Mouse (Mus musculus) kidney, embryonic 15.5 days (tissue): Measurements from ENCODE around the gene Ubfd1. TPM values are rescaled to one million over a fixed set of nuclear protein-coding genes. Genes with fewer than 3 reads are reported as not detected.
A peak's percentile ranks its signal among the peaks of the same experiment; 100 is the strongest.

Source experiments
- ATAC-seq: fragments of 200-750 bp; cut with Nextera tagmentation; replicated peaks from 2 replicates; pipeline ENCODE4 v1.8.0; 2017; ENCODE audit warnings: moderate TSS enrichment; ENCODE audit not compliant: low FRiP score
- H3K27ac ChIP-seq: fragments of 300-500 bp; sonication (generic); 2 replicates; pipeline ENCODE4 v1.5.1; 2015; ENCODE audit warnings: mild to moderate bottlenecking, inconsistent platforms
- H3K27me3 ChIP-seq: fragments of 300-500 bp; sonication (generic); 2 replicates; pipeline ENCODE4 v1.6.1; 2015; ENCODE audit warnings: inconsistent platforms
- H3K36me3 ChIP-seq: fragments of 300-500 bp; sonication (generic); 2 replicates; pipeline ENCODE4 v1.6.1; 2015; ENCODE audit warnings: inconsistent platforms
- H3K4me1 ChIP-seq: fragments of 300-500 bp; sonication (generic); 2 replicates; pipeline ENCODE4 v1.6.1; 2015; ENCODE audit warnings: inconsistent platforms
- H3K4me2 ChIP-seq: fragments of 300-500 bp; sonication (generic); 2 replicates; pipeline ENCODE4 v1.6.1; 2015; ENCODE audit warnings: moderate library complexity, mild to moderate bottlenecking, inconsistent platforms
- H3K4me3 ChIP-seq: fragments of 300-500 bp; sonication (generic); replicated peaks from 2 replicates; pipeline ENCODE4 v1.5.1; 2015; ENCODE audit warnings: mild to moderate bottlenecking, inconsistent platforms
- H3K9ac ChIP-seq: fragments of 300-500 bp; sonication (generic); 2 replicates; pipeline ENCODE4 v1.6.1; 2015; ENCODE audit warnings: mild to moderate bottlenecking, inconsistent platforms
- H3K9me3 ChIP-seq: fragments of 300-500 bp; sonication (generic); replicated peaks from 2 replicates; pipeline ENCODE4 v1.6.1; 2016; ENCODE audit warnings: inconsistent platforms
- WGBS: fragments of 180-500 bp; shearing (Covaris S2); methylation state at CpG from one replicate; pipeline ENCODE4 v1.1.7; 2015; ENCODE audit warnings: mixed read lengths; 5-methylcytosine and 5-hydroxymethylcytosine counted together
- polyA plus RNA-seq: library from polyadenylated mRNA; unstranded; fragments of >200 nt; fragmentation: Nextera tagmentation; extraction: Ambion mirVana; gene quantifications from 2 replicates; pipeline ENCODE4 v1.2.1, GENCODE M21; 2015

Gene Ubfd1
- polyA plus RNA-seq, 1 experiment from 2014 or later = 65.3 TPM

DNA sequence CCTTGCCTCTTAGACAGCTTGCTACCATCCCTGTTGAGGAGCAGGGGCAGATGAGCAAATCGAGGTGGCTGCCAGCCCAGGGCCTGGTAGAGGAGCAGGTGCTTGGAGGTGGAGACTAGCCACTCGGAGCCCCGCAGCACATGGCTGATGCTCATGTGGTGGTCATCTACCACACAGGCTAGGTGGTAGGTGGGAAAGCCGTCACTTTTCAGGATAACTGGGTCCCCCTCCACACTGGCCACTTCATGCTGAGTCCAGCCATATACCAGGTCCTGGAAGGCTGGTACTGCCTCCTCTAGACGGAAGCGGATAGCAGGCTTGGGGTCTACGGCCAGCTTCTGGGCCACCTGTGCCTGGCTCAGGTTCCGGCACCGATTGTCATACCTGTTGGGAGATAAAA, 18.8 kb upstream of the Ubfd1 start:
- no peak for ATAC-seq
- Histone ChIP-seq H3K27me3 (no peaks in the 10 kb centered on the region), H3K27ac (no peak overlapping the region), H3K4me3 (no peak overlapping the region), H3K36me3 (peaks cover 64% of the 10 kb centered on the region), H3K9ac (no peak overlapping the region), H3K4me2 (no peak overlapping the region), H3K9me3 (no peaks in the 10 kb centered on the region), H3K4me1 (no peaks in the 10 kb centered on the region)
- 96% methylated on average over 9 of the region's 9 CpGs for WGBS

DNA sequence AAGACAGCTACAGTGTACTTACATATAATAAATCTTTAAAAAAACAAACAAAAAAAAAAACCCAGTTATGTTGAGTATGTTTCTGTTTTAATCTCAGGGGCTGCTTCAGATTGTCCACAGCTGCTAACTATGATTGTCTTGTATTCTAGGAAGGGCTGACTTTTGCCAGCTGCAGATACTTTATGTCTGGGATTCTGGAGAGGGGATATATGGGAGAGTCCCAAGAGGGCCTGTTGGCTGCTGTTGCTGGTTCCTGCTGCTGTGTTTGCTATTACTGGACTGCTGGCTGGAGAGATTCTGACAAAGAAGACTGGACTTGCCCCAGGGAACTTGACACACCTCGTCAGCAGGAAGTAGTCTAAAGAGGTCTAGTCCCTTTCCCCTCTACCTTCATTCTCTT, 16.1 kb upstream of the Ubfd1 start:
- 0 out of 2 replicates have a peak, but pooled peaks have one; percentile 6 for ATAC-seq
- Histone ChIP-seq H3K4me2 (no peak overlapping the region), H3K9ac (no peak overlapping the region), H3K4me1 (no peaks in the 10 kb centered on the region), H3K9me3 (no peaks in the 10 kb centered on the region), H3K4me3 (no peak overlapping the region), H3K27me3 (no peaks in the 10 kb centered on the region), H3K27ac (0 out of 2 replicates have a peak overlapping the region, but pooled peaks have one; percentile 18), H3K36me3 (peaks cover 78% of the 10 kb centered on the region)
- 71% methylated on average over 1 of the region's 1 CpGs for WGBS

DNA sequence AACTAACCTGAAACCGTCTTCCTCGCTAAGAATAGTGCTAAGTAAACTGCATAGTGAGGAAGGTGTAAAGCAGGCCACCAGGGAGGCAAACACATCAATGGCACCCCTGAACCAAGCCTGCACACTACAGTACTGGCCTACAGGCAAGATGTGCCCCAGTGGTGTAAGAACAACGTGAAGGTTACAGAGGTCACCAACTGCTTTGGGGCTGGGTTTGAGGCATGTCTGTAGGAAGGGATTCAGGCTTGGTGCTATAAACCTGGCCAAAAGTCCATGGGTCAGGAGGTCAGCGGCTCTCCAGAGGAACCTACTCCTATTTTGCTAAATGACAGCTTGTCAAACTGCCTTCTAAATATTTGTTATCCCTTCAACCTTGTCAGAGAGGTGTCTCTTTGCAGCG, 10.3 kb upstream of the Ubfd1 start:
- Histone ChIP-seq H3K27me3 (no peaks in the 10 kb centered on the region), H3K36me3 (peaks cover 72% of the 10 kb centered on the region), H3K4me2 (no peak overlapping the region), H3K4me1 (no peaks in the 10 kb centered on the region), H3K9me3 (no peaks in the 10 kb centered on the region), H3K27ac (no peak overlapping the region), H3K9ac (no peak overlapping the region), H3K4me3 (no peak overlapping the region)
- 74% methylated on average over 5 of the region's 5 CpGs for WGBS
- no peak for ATAC-seq

DNA sequence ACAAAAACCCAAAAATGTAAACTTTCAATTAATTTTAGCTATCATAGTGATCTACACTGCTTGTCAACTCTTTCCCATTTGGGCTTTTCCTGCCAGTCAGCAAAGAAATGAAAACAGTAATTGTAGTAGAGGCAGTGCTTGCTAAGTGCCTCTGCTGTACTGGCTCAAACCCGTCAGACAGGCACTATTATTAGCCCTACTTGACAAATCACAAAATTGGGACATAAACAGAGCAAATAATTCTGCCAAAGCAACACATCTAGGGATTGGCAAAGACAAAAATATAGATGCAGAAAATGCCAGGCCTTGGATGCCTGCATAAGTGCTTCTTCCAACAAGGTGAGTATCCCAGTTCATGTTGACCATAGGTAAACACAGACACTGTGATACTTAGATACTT, 1.3 kb upstream of the Ubfd1 start:
- Histone ChIP-seq H3K4me3 (peak overlapping the region; percentile 74), H3K9ac (no peak overlapping the region), H3K9me3 (no peaks in the 10 kb centered on the region), H3K27ac (0 out of 2 replicates have a peak overlapping the region, but pooled peaks have one; percentile 98), H3K4me1 (peaks cover 33% of the 10 kb centered on the region), H3K27me3 (no peaks in the 10 kb centered on the region), H3K36me3 (peaks cover 38% of the 10 kb centered on the region), H3K4me2 (peak overlapping the region; percentile 70)
- 67% methylated on average over 1 of the region's 1 CpGs for WGBS
- no peak for ATAC-seq

DNA sequence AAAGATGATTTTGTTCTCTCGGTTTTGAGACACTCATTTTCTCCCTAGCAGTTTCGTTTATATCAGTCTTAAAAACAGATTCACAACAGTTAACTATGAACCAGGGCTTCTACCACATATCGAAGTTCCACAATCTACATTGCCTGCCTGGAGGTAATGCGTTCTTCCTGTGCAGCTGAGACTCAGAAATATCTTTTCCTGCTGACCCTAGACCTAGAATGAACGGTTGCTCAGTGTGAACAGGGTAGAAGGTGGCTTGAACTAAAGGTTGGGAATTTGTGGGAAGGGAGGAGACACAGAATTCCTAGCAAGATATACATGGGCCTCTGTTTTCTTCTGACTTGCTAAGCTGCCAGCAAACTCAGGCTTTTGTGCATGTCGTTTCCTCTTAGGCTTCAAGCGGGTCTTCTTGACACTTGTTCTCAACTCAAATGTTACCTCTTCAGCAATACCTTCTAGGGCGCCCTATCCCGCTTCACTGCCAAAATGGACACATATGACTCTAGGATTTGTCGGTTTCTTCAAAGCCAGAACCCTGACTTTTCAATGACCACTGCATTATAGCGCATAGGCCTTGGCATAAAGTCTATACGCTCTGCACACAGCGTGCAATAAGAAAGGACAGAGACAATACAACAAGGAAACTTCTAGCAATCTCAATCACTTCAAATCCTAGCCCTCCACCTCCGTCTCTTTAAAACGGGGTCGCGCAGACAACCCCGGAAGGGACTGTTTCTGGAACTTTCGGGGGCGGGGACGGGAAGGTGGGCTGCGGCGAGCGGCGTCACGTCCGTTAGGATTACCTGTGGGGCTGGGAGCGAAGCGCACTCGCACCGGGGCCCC, 652 bp upstream of the Ubfd1 start:
- WGBS = 16% methylated on average over 31 of the region's 31 CpGs
- H3K9me3 ChIP-seq = no peaks in the 10 kb centered on the region
- no peaks in the 10 kb centered on the region for H3K27me3 ChIP-seq
- ATAC-seq = no peak; the same call in 1 of the 2 replicates
- H3K9ac ChIP-seq = peak overlapping the region; percentile 92
- H3K36me3 ChIP-seq = peaks cover 43% of the 10 kb centered on the region
- H3K27ac ChIP-seq = peak overlapping the region; percentile 98
- H3K4me1 ChIP-seq = peaks cover 33% of the 10 kb centered on the region
- peak overlapping the region; percentile 74 for H3K4me3 ChIP-seq
- H3K4me2 ChIP-seq = peak overlapping the region; percentile 70

DNA sequence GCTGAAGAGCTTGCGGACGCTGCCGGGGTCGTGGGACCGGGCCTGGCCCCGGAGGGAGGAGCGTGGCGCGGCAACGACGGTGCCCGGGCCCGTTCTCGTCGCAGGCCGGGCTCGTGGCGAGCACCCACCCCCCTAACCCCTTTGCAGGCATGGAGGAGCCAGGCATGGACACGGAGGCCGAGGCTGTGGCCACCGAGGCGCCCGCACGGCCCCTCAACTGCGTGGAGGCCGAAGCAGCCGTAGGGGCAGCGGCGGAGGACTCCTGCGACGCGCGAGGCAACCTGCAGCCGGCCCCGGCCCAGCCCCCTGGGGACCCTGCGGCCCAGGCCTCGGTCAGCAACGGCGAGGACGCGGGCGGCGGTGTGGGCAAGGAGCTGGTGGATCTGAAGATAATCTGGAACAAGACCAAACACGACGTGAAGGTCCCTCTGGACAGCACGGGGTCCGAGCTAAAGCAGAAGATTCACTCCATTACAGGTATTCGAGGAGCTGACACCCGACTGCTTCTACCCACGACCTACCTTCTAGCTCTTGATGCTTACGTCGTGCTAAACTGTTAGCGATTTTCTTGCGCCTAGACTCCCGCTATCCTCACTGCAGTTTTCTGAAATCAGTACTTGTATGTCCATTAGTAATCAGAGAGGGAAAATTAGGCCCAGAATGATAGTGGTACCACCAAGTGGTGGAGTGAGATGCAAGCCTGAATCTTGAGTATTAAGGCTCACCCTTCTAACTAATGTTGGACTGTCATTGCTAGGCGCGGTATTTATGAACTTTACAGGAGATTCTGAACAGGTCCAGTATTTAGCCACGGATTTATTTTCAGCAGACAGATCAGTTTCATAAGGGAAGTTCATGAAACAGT, 774 bp downstream of the Ubfd1 start:
- Histone ChIP-seq H3K9ac (peak overlapping the region; percentile 92), H3K4me3 (peak overlapping the region; percentile 74), H3K27me3 (no peaks in the 10 kb centered on the region), H3K36me3 (peaks cover 43% of the 10 kb centered on the region), H3K27ac (peak overlapping the region; percentile 98), H3K4me2 (peak overlapping the region; percentile 70), H3K9me3 (no peaks in the 10 kb centered on the region), H3K4me1 (peaks cover 33% of the 10 kb centered on the region)
- WGBS = under 1% methylated on average over 58 of the region's 58 CpGs
- peak; percentile 13 for ATAC-seq

DNA sequence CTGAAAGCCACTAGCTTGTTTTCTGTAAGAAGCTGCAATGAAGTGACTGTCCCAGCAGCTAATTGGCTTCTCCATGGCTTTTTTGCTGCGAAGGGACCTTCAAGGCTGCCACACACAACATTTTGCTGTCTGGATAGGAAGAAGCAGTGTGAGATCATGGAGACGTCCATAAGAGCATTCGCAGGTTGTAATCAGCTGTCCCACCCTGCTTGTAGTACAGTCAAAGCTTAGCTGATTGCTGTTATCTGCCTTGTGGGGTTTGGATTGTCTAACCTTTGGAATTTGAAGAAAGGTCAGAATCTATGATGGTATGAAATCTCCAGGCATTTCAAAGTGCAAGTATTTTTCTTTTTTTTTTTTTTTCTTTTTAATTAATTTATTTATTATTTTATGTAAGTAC, 7.4 kb downstream of the Ubfd1 start:
- Histone ChIP-seq H3K4me1 (peaks cover 8% of the 10 kb centered on the region), H3K27ac (no peak overlapping the region), H3K9me3 (no peaks in the 10 kb centered on the region), H3K36me3 (peaks cover 98% of the 10 kb centered on the region), H3K4me2 (no peak overlapping the region), H3K27me3 (no peaks in the 10 kb centered on the region), H3K4me3 (no peak overlapping the region), H3K9ac (no peak overlapping the region)
- no peak for ATAC-seq
- 90% methylated on average over 3 of the region's 3 CpGs for WGBS

DNA sequence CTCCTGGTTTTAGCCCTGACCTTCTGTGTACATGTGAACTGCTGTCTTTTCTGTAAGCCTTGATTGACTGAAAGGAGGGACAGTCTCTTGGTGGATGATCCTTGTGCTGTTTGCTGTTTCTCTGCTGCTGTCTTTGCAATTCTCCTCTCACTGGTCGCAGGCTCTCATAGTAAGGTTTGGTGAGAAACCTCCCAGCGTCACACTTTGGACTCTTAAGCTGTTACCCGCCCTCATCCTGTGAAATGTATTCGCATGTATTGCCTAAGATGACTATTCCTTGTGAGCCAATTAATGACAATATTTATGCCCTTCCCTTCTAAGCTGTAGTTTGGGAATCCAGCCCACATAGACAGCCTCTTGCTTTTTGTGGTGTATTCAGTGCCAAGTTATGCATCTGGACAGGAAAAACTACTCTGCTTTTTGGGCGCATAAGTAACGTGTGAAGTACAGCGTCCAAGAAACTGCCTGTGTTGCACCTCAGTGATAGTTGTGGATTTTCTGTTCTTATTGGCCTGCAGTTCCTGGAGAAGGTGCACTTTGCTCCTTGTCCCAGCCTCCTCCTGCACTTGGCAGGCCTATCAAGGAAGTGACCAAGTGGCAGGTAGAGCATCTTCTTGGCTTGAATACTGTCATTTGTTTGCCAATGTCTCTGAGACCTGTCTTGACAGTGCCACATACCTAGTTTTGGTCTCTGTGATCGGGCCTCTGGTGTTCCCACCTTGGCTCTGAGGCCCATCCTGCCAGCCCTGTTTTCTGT, 13.0 kb downstream of the Ubfd1 start:
- Histone ChIP-seq H3K4me2 (no peak overlapping the region), H3K4me3 (no peak overlapping the region), H3K36me3 (peaks cover 96% of the 10 kb centered on the region), H3K27me3 (no peaks in the 10 kb centered on the region), H3K9ac (no peak overlapping the region), H3K27ac (no peak overlapping the region), H3K9me3 (no peaks in the 10 kb centered on the region), H3K4me1 (no peaks in the 10 kb centered on the region)
- ATAC-seq = no peak
- 94% methylated on average over 8 of the region's 8 CpGs for WGBS

DNA sequence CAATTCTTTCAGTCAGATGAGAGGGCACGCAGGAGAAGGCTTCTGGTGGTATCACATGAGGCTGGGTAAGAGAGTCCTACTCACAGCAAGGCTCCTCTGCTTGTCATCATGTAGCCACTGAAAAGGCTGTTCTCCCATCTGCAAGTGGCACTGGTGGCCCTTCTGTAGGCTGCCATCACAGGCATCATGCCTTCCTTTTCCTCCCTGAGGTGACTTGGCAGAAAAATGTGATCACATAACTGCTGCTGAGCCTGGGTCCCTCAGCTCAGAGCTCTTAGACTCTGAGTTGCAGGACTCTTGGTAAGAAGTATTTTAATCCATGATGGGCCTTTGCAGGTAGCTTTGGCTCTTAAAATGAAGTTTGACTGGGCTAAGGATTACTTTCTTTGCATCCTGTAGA, 14.1 kb downstream of the Ubfd1 start:
- Histone ChIP-seq H3K27me3 (no peaks in the 10 kb centered on the region), H3K9me3 (no peaks in the 10 kb centered on the region), H3K4me2 (no peak overlapping the region), H3K9ac (no peak overlapping the region), H3K36me3 (peaks cover 94% of the 10 kb centered on the region), H3K4me1 (no peaks in the 10 kb centered on the region), H3K27ac (no peak overlapping the region), H3K4me3 (no peak overlapping the region)
- no peak for ATAC-seq
- 97% methylated on average over 1 of the region's 1 CpGs for WGBS

DNA sequence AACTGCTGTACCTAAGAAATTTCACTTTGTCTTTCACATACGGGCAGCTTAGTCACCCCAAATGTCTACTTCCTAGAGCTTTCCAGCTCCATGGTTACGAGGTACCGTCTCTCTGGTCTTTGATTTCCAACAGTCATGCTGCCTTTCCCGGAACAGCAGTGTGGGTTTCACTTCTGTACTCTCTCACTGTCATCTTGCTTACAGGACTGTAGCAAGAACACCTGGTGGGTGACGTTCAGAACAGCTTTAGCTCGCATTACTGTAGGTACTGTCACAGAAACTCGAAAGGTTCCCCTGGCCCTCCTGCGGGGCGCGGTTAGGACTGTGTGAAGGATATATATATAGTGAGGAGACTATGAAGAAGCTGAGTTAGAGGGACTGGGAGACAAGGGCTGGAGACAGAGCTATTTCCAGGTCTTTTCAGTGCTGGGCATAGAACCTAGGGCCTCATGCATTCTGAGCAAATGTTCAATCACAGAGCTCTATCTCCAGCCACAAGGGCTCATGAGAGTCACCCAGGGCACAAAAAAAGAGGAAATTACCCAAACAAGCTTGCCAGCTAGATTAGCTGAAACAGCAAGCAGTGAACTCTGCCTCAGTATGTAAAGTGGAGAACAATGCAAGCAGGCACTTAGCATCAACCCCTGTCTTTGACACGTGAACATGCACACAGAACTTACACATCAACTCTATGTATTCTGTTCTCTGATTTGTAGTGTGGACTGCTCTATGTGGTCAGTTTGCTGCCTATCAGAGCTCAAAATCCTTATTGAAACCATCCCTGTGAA, 20.4 kb downstream of the Ubfd1 start:
- no peaks in the 10 kb centered on the region for H3K9me3 ChIP-seq
- no peak overlapping the region for H3K27ac ChIP-seq
- H3K4me3 ChIP-seq = no peak overlapping the region
- ATAC-seq = no peak
- H3K9ac ChIP-seq = no peak overlapping the region
- no peaks in the 10 kb centered on the region for H3K27me3 ChIP-seq
- H3K4me1 ChIP-seq = no peaks in the 10 kb centered on the region
- H3K36me3 ChIP-seq = peaks cover 95% of the 10 kb centered on the region
- no peak overlapping the region for H3K4me2 ChIP-seq
- WGBS = 88% methylated on average over 11 of the region's 11 CpGs
